Mouse (Mus musculus) Muller cell, postnatal 12 days (primary cell): Measurements from ENCODE around the gene Zfp385c.
"Not testable (repeated sequence)": the region's sequence is repeated elsewhere in the genome, so short reads cannot be mapped to it uniquely, and the experiment has no call there.

ENCODE experiments used
- DNase-seq: peaks from one replicate; pipeline ENCODE4 v3.0.0-alpha.2; 2015; ENCODE audit errors: inconsistent ontology term

Zfp385c gene

DNA sequence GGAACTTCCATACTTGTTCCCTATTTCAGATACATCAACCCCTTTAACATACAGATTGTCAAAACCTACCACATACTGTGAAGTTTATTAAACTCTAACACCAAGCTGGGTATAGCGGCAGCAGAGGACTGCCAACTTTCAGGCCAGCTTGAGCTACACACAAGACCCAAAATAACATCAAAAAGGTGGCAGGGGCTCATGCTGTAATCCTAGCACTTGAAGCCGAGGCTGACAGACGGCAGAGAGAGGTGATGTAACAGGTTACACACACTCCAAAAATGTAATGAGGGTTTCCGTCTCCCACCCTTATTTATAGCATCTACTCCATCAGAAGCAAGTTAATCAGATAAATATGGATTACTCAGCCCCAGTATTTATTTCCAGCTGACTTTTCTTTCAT lies 96.7 kb downstream of the Zfp385c start:
- no peak for DNase-seq

DNA sequence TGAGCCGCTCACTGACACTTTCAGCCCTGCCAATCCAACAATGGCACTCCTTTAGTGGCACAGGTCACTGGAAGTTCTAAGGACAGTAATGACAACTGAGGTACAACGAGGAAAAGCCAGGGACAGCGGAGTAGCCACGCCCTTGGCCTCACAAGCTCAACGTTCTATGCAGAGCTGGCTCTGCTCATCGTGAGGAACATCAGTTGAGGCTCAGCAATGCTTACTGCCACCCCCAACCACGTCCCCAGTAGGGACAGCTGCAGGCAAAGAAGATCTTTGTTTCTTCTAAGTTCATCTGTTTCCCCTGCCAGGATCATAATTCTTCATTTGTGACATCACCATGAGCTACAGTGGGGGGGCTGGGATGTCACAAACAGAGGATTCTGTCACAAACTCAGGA lies 97.6 kb downstream of the Zfp385c start:
- DNase-seq: no peak

DNA sequence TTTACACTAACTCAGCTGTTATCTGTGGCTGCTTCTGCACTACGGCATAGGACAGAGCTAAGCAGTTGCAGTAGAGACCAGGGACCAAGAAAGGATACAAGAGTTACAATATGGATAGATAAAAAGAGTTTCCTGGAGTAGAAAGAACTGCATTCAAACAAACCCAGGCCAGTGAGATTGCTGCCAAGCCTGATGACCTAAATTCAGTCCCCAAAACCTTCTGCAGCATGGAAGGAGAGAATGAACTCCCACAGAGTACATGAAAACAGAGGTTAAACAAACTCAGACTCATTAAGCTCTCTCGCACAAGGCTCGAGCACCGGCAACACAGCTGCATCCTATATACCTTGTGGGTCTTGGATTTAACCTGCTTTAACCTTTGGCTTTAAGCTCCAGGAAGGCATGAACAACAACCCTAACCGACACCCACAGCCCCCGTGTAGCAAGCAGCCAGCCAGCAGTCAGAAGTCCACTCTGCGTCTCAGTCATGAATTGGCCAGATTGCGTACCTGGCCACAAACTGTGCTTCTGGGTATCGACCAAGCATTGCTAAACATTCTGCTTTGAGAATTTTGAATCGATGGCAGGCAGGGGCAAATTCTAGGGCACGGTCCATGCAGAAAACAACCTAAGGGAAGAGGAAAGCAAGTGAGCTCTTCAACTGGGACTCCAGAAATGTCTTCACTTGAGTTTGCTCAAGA lies 99.8 kb downstream of the Zfp385c start:
- peak; percentile 55 for DNase-seq

DNA sequence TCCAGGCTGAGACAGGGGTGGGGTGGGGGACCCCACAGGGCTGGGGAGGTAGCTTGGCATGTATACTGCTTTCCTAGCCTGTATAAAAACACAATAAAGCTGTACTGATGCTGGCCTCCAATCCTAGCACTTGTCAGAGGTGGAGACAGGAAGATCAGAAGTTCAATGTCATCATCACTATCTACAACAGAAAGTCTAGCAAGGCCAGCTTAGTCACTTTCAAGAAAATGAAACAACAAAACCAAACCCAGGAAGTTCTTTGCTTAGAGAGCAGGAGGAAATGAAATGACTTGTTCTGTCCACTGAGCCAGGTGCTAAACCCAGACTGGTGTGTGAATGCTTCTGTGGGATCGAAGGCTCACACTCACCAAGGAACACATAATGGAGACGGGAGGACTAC lies 103.8 kb downstream of the Zfp385c start:
- DNase-seq: no peak

GRCm38 (mm10) chr11:100585148-100585547 lies 107.1 kb downstream of the Zfp385c start:
- DNase-seq: no peak

- no peak for DNase-seq
Measured at GRCm38 (mm10) chr11:100584561-100584961, 107.7 kb downstream of the Zfp385c start.

GRCm38 (mm10) chr11:100582836-100583235 lies 109.4 kb downstream of the Zfp385c start:
- DNase-seq: no peak

- not testable (repeated sequence) for DNase-seq
Measured at GRCm38 (mm10) chr11:100582413-100582812, 109.8 kb downstream of the Zfp385c start.

- peak; percentile 53 for DNase-seq
Measured at GRCm38 (mm10) chr11:100581756-100582155, 110.5 kb downstream of the Zfp385c start.

DNA sequence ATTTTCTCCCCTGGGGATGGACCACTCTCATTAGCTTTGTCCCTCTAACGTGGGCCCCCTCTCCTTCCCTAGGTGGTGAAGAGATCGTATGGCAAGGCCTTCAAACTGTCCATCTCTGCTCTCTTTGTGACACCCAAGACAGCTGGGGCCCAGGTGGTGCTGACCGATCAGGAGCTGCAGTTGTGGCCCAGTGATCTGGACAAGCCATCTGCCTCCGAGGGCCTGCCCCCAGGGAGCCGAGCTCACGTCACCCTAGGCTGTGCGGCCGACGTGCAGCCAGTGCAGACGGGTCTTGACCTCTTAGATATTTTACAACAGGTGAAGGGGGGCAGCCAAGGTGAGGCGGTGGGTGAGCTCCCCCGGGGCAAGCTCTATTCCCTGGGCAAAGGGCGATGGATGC lies 112.0 kb downstream of the Zfp385c start:
- DNase-seq: no peak

DNA sequence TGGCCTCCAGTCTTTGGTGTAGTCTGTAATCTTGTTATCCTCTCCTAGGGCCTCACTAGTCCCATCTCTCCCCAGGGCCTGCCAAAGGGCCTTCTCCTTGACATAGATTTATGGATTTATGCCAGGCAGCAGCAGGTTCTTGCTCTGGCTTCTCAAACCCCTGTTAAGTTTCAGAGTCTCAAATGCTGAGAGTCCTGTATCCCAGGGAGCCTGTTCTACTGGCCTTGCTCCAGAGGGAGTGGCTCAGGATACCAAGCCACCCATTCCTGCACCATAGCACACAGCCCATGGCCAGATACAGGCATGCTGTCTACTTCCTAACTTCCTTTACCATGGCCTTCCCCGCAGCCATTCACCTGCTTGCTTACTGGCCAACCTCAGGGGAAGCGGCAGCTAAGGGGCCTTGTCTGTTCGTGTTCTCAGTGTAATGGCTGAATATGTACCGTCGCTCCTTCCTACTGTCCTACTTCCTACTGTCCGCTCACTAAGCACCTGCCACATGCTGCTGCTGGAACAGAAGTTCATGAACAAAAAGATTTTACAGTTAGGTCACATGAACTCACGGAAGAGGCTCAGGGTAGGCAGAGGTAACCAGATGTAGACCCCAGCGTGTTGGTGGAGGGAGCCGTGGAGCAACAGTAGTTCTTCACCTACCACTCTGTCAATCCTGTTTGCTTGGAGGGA lies 113.0 kb downstream of the Zfp385c start:
- no peak for DNase-seq

DNA sequence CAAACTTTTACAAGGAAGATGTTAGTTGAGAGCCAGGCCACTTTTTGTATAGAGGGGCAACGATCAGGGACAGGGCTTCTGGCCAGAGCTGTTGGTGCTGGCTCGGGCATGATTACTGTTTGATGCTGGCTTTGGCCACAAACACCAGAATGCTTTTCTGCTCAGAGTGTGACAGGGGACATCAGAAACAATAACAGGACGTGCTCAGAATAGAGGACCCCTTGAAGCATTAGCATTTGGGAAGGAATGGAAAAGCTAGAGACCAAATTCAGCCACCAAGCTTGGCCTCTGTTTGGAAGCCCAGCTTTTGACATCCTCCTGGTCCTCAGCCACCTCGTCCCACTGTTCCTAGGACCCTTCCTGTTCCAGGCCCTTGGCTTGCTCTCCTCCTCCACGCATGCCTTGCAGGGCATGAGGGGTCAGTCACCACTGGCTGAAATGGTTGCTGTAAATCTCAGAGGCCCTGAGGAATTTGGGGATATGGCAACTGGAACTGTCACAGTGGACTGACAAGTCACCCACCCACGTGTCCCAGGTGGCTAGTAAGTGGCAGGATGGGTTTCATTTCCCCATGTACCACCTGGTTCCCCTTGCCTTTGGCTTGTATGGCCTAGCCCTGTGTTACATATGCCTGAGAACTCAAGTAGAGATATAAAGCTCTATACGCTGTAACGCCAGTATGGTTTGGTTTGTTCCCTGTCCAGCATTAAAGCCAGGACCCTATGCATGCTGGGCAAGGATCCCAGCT lies 114.2 kb downstream of the Zfp385c start:
- DNase-seq: no peak
